Mouse (Mus musculus) hindbrain, postnatal 0 days (tissue): ENCODE measurements around the gene Rps6ka3. TPM values are rescaled to one million over a fixed set of nuclear protein-coding genes. Genes with fewer than 3 reads are reported as not detected.

Source experiments
- ATAC-seq: fragments of 200-750 bp; cut with Nextera tagmentation; 2 replicates; pipeline ENCODE4 v1.8.0; 2017; ENCODE audit warnings: mild to moderate bottlenecking, moderate TSS enrichment, moderate library complexity
- DNase-seq: peaks from one replicate; pipeline ENCODE4 v3.0.0-alpha.2; 2015; ENCODE audit warnings: low spot score
- H3K27ac ChIP-seq: fragments of 300-500 bp; sonication (generic); 2 replicates; pipeline ENCODE4 v1.5.1; 2014; ENCODE audit warnings: mild to moderate bottlenecking
- H3K27me3 ChIP-seq: fragments of 300-500 bp; sonication (generic); 2 replicates; pipeline ENCODE4 v1.6.1; 2014; ENCODE audit warnings: low read length, mixed read lengths; ENCODE audit not compliant: insufficient read depth
- H3K36me3 ChIP-seq: fragments of 300-500 bp; sonication (generic); 2 replicates; pipeline ENCODE4 v1.6.1; 2014; ENCODE audit warnings: low read length, mixed read lengths; ENCODE audit not compliant: insufficient read depth
- H3K4me1 ChIP-seq: fragments of 300-500 bp; sonication (generic); 2 replicates; pipeline ENCODE4 v1.6.1; 2014; ENCODE audit warnings: antibody characterized with exemption, low read length, mixed read lengths; ENCODE audit not compliant: insufficient read depth
- H3K4me2 ChIP-seq: fragments of 300-500 bp; sonication (generic); 2 replicates; pipeline ENCODE4 v1.6.1; 2014; ENCODE audit warnings: low read depth, mild to moderate bottlenecking, low read length, moderate library complexity, mixed read lengths
- H3K4me3 ChIP-seq: fragments of 300-500 bp; sonication (generic); 2 replicates; pipeline ENCODE4 v1.5.1; 2014; ENCODE audit warnings: low read length
- H3K9ac ChIP-seq: fragments of 300-500 bp; sonication (generic); replicated peaks from 2 replicates; pipeline ENCODE4 v1.6.1; 2014; ENCODE audit warnings: mild to moderate bottlenecking, low read length, moderate library complexity, mixed read lengths
- H3K9me3 ChIP-seq: fragments of 300-500 bp; sonication (generic); 2 replicates; pipeline ENCODE4 v1.6.1; 2016; ENCODE audit warnings: low read length, mixed read lengths
- CTCF ChIP-seq: IDR thresholded peaks from 2 replicates; pipeline ENCODE4 v1.5.1; 2016; ENCODE audit warnings: antibody characterized with exemption, control low read depth, low read depth
- WGBS: fragments of 180-500 bp; shearing (Covaris S2); extraction: QIAGEN DNeasy Blood & Tissue Kit; methylation state at CpG from one replicate; pipeline ENCODE4 v1.1.7; 2014; 5-methylcytosine and 5-hydroxymethylcytosine counted together
- polyA plus RNA-seq: library from polyadenylated mRNA; unstranded; fragments of >200 nt; fragmentation: Nextera tagmentation; extraction: Ambion mirVana; gene quantifications from 2 replicates; pipeline ENCODE4 v1.2.1, GENCODE M21; 2015
- total RNA-seq: library from RNA; depleted of rRNA; stranded (reverse); fragments of >200 nt; gene quantifications from 2 replicates; pipeline ENCODE4 v1.2.3, GENCODE M21; 2014; rRNA removed

Rps6ka3 gene
- total and polyA plus RNA-seq, 2 experiments from 2014 or later, result 3.5 to 18.1 TPM

GRCm38 (mm10) chrX:159391239-159391638 is 181.1 kb downstream of the Rps6ka3 start:
- Histone ChIP-seq H3K27me3 (no peaks in the 10 kb centered on the region), H3K4me3 (no peak overlapping the region), H3K9ac (no peak overlapping the region), H3K27ac (no peak overlapping the region), H3K4me2 (no peak overlapping the region), H3K36me3 (no peaks in the 10 kb centered on the region), H3K4me1 (no peaks in the 10 kb centered on the region), H3K9me3 (no peaks in the 10 kb centered on the region)
- 79% methylated on average over 3 of the region's 3 CpGs for WGBS
- no peak for DNase-seq
- no peak for TF ChIP-seq CTCF
- ATAC-seq, result no peak

GRCm38 (mm10) chrX:159409253-159409652 is 199.1 kb downstream of the Rps6ka3 start:
- Histone ChIP-seq H3K9me3 (no peaks in the 10 kb centered on the region), H3K27ac (no peak overlapping the region), H3K4me3 (no peak overlapping the region), H3K27me3 (no peaks in the 10 kb centered on the region), H3K4me1 (no peaks in the 10 kb centered on the region), H3K36me3 (no peaks in the 10 kb centered on the region), H3K9ac (no peak overlapping the region), H3K4me2 (no peak overlapping the region)
- ATAC-seq (no peak), DNase-seq (peak; percentile 68)
- 41% methylated on average over 4 of the region's 4 CpGs for WGBS
- peak; percentile 62 for TF ChIP-seq CTCF

GRCm38 (mm10) chrX:159414130-159414828 is 204.2 kb downstream of the Rps6ka3 start, which contains the start of gene Map7d2:
Gene Map7d2, plus strand, starts transcription at chrX:159414572.
- DNase-seq, result peak; percentile 70
- Histone ChIP-seq H3K9ac (peak within 1 kb of the TSS; percentile 56), H3K27ac (peak within 1 kb of the TSS; percentile 74), H3K9me3 (no peaks in the 10 kb centered on the region), H3K4me2 (peak within 1 kb of the TSS; percentile 70), H3K27me3 (no peaks in the 10 kb centered on the region), H3K4me3 (peak within 1 kb of the TSS; percentile 58), H3K36me3 (no peaks in the 10 kb centered on the region), H3K4me1 (no peaks in the 10 kb centered on the region)
- WGBS, result 30% methylated on average over 66 of the region's 83 CpGs
- no peak for TF ChIP-seq CTCF
- peak; percentile 92 for ATAC-seq

DNA sequence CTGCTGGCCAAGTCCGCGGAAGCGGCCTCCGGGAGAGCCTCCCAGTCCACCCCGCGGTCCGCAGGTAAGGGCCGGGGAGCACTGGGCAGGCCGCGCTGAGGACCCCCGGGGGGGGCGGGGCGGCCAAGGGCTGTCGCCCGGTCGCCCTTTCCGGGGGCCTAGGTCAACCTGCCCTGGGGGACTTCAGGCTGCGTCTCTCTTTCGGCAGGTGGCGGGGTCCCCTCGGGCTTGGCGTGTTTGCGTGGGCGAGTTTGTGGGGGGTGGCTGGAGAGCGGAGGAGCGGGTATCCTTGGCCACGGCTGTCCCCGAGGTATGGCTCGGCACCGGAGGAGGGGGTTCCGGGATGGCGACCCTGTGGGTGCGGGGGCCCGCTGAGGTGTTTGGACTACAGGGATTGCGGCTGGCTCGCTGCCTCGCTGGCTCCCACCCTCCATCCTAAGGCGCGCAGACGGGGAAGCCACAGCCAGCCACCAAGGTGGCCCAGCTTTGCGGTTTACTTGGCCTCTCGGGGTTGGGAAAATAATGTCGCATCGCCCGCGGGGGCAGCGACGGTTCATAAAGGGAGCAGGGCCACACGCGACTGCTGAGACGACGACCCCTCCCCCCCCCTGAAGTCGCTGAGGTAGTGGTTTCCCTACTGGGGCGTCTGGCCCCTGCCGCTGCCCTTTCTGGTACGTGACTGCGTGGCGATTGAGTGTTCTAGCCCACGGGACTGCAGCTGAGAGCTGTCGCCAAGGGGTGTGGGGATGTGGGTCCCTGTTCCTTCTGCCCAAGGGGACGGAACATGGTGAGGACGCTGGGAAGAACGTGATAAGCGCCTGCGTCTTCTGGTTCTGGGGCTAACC is 204.9 kb downstream of the Rps6ka3 start:
- Histone ChIP-seq H3K27me3 (no peaks in the 10 kb centered on the region), H3K9ac (peak overlapping the region; percentile 56), H3K27ac (peak overlapping the region; percentile 74), H3K4me2 (peak overlapping the region; percentile 70), H3K9me3 (no peaks in the 10 kb centered on the region), H3K4me1 (no peaks in the 10 kb centered on the region), H3K4me3 (peak overlapping the region; percentile 58), H3K36me3 (no peaks in the 10 kb centered on the region)
- DNase-seq (peak; percentile 4), ATAC-seq (peak; percentile 70)
- 31% methylated on average over 54 of the region's 65 CpGs for WGBS
- TF ChIP-seq CTCF, result no peak

Other genes with a start within 250 kb of the Rps6ka3 start
- 62.1 and 74.5 TPM in 2 replicates for gene Eif1ax, start 161.9 kb downstream of the Rps6ka3 start, total RNA-seq
- 86.4 and 96.2 TPM in 2 replicates for gene Eif1ax, start 161.9 kb downstream of the Rps6ka3 start, polyA plus RNA-seq
- gene Map7d2, start 204.3 kb downstream of the Rps6ka3 start, total RNA-seq, result 27.7 and 28.0 TPM in 2 replicates
- 72.4 and 76.4 TPM in 2 replicates for gene Map7d2, start 204.3 kb downstream of the Rps6ka3 start, polyA plus RNA-seq